Mouse (Mus musculus): Measurements from ENCODE around the gene Tmem246. TPM values are rescaled to one million over a fixed set of nuclear protein-coding genes. Genes with fewer than 3 reads are reported as not detected.

Tmem246 gene
- polyA plus RNA-seq, 1 experiment from 2014 or later = 128 TPM

- Histone ChIP-seq H3K4me1 (replicated peaks) (no peaks in the 10 kb centered on the region), H3K27me3 (no peaks in the 10 kb centered on the region), H3K9ac (no peak overlapping the region), H3K27ac (replicated peaks) (no peak overlapping the region), H3K36me3 (no peaks in the 10 kb centered on the region), H3K4me3 (no peak overlapping the region), H3K4me2 (no peak overlapping the region), H3K9me3 (no peaks in the 10 kb centered on the region)
- no peak for ATAC-seq (ENCODE audit: low FRiP score, low read depth)
- 89% methylated on average over 1 of the region's 1 CpGs for WGBS
Observed at GRCm38 (mm10) chr4:49605459-49605858, 7.8 kb upstream of the Tmem246 start.

- ATAC-seq (ENCODE audit: low FRiP score, low read depth) = no peak
- Histone ChIP-seq H3K4me3 (no peak overlapping the region), H3K4me1 (replicated peaks) (no peaks in the 10 kb centered on the region), H3K9me3 (no peaks in the 10 kb centered on the region), H3K27me3 (no peaks in the 10 kb centered on the region), H3K36me3 (no peaks in the 10 kb centered on the region), H3K9ac (no peak overlapping the region), H3K27ac (replicated peaks) (no peak overlapping the region), H3K4me2 (no peak overlapping the region)
- WGBS = 92% methylated on average over 5 of the region's 5 CpGs
Observed at GRCm38 (mm10) chr4:49604616-49605015, 6.9 kb upstream of the Tmem246 start.

GRCm38 (mm10) chr4:49604016-49604546, 6.4 kb upstream of the Tmem246 start:
- ATAC-seq (ENCODE audit: low FRiP score, low read depth) = no peak
- Histone ChIP-seq H3K4me1 (replicated peaks) (no peaks in the 10 kb centered on the region), H3K27ac (replicated peaks) (no peak overlapping the region), H3K4me3 (no peak overlapping the region), H3K36me3 (no peaks in the 10 kb centered on the region), H3K27me3 (no peaks in the 10 kb centered on the region), H3K9me3 (no peaks in the 10 kb centered on the region), H3K9ac (no peak overlapping the region), H3K4me2 (no peak overlapping the region)
- 58% methylated on average over 1 of the region's 1 CpGs for WGBS

GRCm38 (mm10) chr4:49603161-49603560, 5.5 kb upstream of the Tmem246 start:
- no peaks in the 10 kb centered on the region for H3K27me3 ChIP-seq
- H3K4me2 ChIP-seq = no peak overlapping the region
- WGBS = 92% methylated on average over 2 of the region's 2 CpGs
- H3K36me3 ChIP-seq = no peaks in the 10 kb centered on the region
- no peak overlapping the region for H3K4me3 ChIP-seq
- H3K9ac ChIP-seq = no peak overlapping the region
- no peaks in the 10 kb centered on the region for H3K9me3 ChIP-seq
- no peak for ATAC-seq (ENCODE audit: low FRiP score, low read depth)
- H3K27ac ChIP-seq (replicated peaks) = no peak overlapping the region
- peaks cover under 1% of the 10 kb centered on the region; the same call in 1 of the 2 replicates for H3K4me1 ChIP-seq (replicated peaks)

- H3K27ac ChIP-seq (replicated peaks) = peak overlapping the region; percentile 94
- H3K36me3 ChIP-seq = no peaks in the 10 kb centered on the region
- no peaks in the 10 kb centered on the region for H3K27me3 ChIP-seq
- peak overlapping the region; percentile 73 for H3K9ac ChIP-seq
- H3K4me2 ChIP-seq = peak overlapping the region; percentile 76
- H3K4me1 ChIP-seq (replicated peaks) = peaks cover 17% of the 10 kb centered on the region
- 2% methylated on average over 20 of the region's 20 CpGs for WGBS
- H3K4me3 ChIP-seq = peak overlapping the region; percentile 66
- no peak; the same call in 1 of the 2 replicates for ATAC-seq (ENCODE audit: low FRiP score, low read depth)
- H3K9me3 ChIP-seq = no peaks in the 10 kb centered on the region
Observed at GRCm38 (mm10) chr4:49596846-49597182, 862 bp downstream of the Tmem246 start.

- Histone ChIP-seq H3K4me1 (replicated peaks) (peaks cover 3% of the 10 kb centered on the region; the same call in 1 of the 2 replicates), H3K4me2 (no peak overlapping the region), H3K36me3 (peaks cover 19% of the 10 kb centered on the region), H3K9me3 (no peaks in the 10 kb centered on the region), H3K4me3 (no peak overlapping the region), H3K27me3 (no peaks in the 10 kb centered on the region), H3K9ac (no peak overlapping the region), H3K27ac (replicated peaks) (no peak overlapping the region)
- ATAC-seq (ENCODE audit: low FRiP score, low read depth) = no peak
- 84% methylated on average over 2 of the region's 2 CpGs for WGBS
Observed at GRCm38 (mm10) chr4:49590152-49590551, 7.5 kb downstream of the Tmem246 start.

- no peak overlapping the region for H3K4me2 ChIP-seq
- no peak overlapping the region for H3K9ac ChIP-seq
- H3K4me3 ChIP-seq = no peak overlapping the region
- 90% methylated on average over 10 of the region's 10 CpGs for WGBS
- H3K4me1 ChIP-seq (replicated peaks) = peaks cover 9% of the 10 kb centered on the region; the same call in 1 of the 2 replicates
- no peaks in the 10 kb centered on the region for H3K27me3 ChIP-seq
- ATAC-seq (ENCODE audit: low FRiP score, low read depth) = no peak
- peaks cover 32% of the 10 kb centered on the region for H3K36me3 ChIP-seq
- H3K27ac ChIP-seq (replicated peaks) = no peak overlapping the region
- no peaks in the 10 kb centered on the region for H3K9me3 ChIP-seq
Observed at GRCm38 (mm10) chr4:49586811-49587210, 10.9 kb downstream of the Tmem246 start.

- ATAC-seq (ENCODE audit: low FRiP score, low read depth) = peak; percentile 67
- 0 out of 2 replicates have a peak overlapping the region, but pooled peaks have one; percentile 40 for H3K27ac ChIP-seq (replicated peaks)
- WGBS = 75% methylated on average over 7 of the region's 7 CpGs
- H3K9ac ChIP-seq = no peak overlapping the region
- H3K4me1 ChIP-seq (replicated peaks) = peaks cover 9% of the 10 kb centered on the region; the same call in 1 of the 2 replicates
- H3K9me3 ChIP-seq = no peaks in the 10 kb centered on the region
- no peak overlapping the region for H3K4me3 ChIP-seq
- peaks cover 32% of the 10 kb centered on the region for H3K36me3 ChIP-seq
- no peaks in the 10 kb centered on the region for H3K27me3 ChIP-seq
- no peak overlapping the region for H3K4me2 ChIP-seq
Observed at GRCm38 (mm10) chr4:49585524-49586101, 12.1 kb downstream of the Tmem246 start.

- ATAC-seq (ENCODE audit: low FRiP score, low read depth) = 0 out of 2 replicates have a peak, but pooled peaks have one; percentile 28
- peaks cover 32% of the 10 kb centered on the region for H3K36me3 ChIP-seq
- peak overlapping the region; percentile 40; the same call in 1 of the 2 replicates for H3K27ac ChIP-seq (replicated peaks)
- peaks cover 9% of the 10 kb centered on the region; the same call in 1 of the 2 replicates for H3K4me1 ChIP-seq (replicated peaks)
- H3K27me3 ChIP-seq = no peaks in the 10 kb centered on the region
- 56% methylated on average over 14 of the region's 14 CpGs for WGBS
- no peaks in the 10 kb centered on the region for H3K9me3 ChIP-seq
- H3K4me2 ChIP-seq = no peak overlapping the region
- no peak overlapping the region for H3K4me3 ChIP-seq
- no peak overlapping the region for H3K9ac ChIP-seq
Observed at GRCm38 (mm10) chr4:49583965-49584831, 13.5 kb downstream of the Tmem246 start.

GRCm38 (mm10) chr4:49581256-49581655, 16.4 kb downstream of the Tmem246 start:
- WGBS = 82% methylated on average over 4 of the region's 4 CpGs
- H3K36me3 ChIP-seq = peaks cover 24% of the 10 kb centered on the region
- no peaks in the 10 kb centered on the region for H3K27me3 ChIP-seq
- no peak overlapping the region for H3K4me2 ChIP-seq
- peaks cover 9% of the 10 kb centered on the region; the same call in 1 of the 2 replicates for H3K4me1 ChIP-seq (replicated peaks)
- H3K9me3 ChIP-seq = no peaks in the 10 kb centered on the region
- ATAC-seq (ENCODE audit: low FRiP score, low read depth) = no peak
- H3K4me3 ChIP-seq = no peak overlapping the region
- H3K27ac ChIP-seq (replicated peaks) = no peak overlapping the region
- H3K9ac ChIP-seq = no peak overlapping the region

GRCm38 (mm10) chr4:49572194-49572593, 25.5 kb downstream of the Tmem246 start:
- no peak overlapping the region for H3K4me2 ChIP-seq
- WGBS = 84% methylated on average over 4 of the region's 4 CpGs

GRCm38 (mm10) chr4:49567613-49568012, 30.1 kb downstream of the Tmem246 start:
- Histone ChIP-seq H3K36me3 (no peaks in the 10 kb centered on the region), H3K9me3 (no peaks in the 10 kb centered on the region), H3K27me3 (no peaks in the 10 kb centered on the region), H3K4me3 (no peak overlapping the region), H3K4me2 (no peak overlapping the region), H3K4me1 (replicated peaks) (no peaks in the 10 kb centered on the region), H3K9ac (no peak overlapping the region), H3K27ac (replicated peaks) (no peak overlapping the region)
- WGBS = 18% methylated on average over 3 of the region's 3 CpGs
- ATAC-seq (ENCODE audit: low FRiP score, low read depth) = peak; percentile 38; the same call in 1 of the 2 replicates

More at GRCm38 (mm10) chr4:49572194-49572593, 25.5 kb downstream of the Tmem246 start:
- Histone ChIP-seq H3K27me3 (no peaks in the 10 kb centered on the region), H3K4me1 (replicated peaks) (no peaks in the 10 kb centered on the region), H3K9ac (no peak overlapping the region), H3K36me3 (no peaks in the 10 kb centered on the region), H3K27ac (replicated peaks) (no peak overlapping the region), H3K4me3 (no peak overlapping the region), H3K9me3 (no peaks in the 10 kb centered on the region)
- no peak for ATAC-seq (ENCODE audit: low FRiP score, low read depth)
